Comparison of ENCODE assay signal across 22 mouse cellular contexts in genomic region chr1:119479641-119480040, GRCm38 (mm10). TPM values are rescaled to one million over a fixed set of nuclear protein-coding genes. Genes with fewer than 3 reads are reported as not detected.
DNase-seq lines count a peak whose midpoint lies in the region; ATAC-seq lines count a peak whose summit lies in the region.
"Had no signal": no experiment of that assay in that cellular context is flagged by ENCODE, and none has a peak within 500 bp of the region (broad histone marks: within the 10 kb centered on the region; RNA-seq: fewer than 3 reads in every experiment).

No protein-coding gene starts in this region.

- DNase-seq in adrenal gland, adult 2 months: peak; percentile 49
- DNase-seq in adrenal gland, postnatal 4 days (ENCODE audit: low spot score in 2 of 2): no peak
- peak; percentile 38 for DNase-seq in adrenal gland, postnatal 14 days
- DNase-seq in adrenal gland, postnatal 10 days: no peak
- DNase-seq in midbrain, embryonic 11.5 days (ENCODE audit: low spot score, missing footprints): peak; percentile 12
- DNase-seq: B cell, adult 2 months; cerebellum, adult 11-12 months; cerebellum, adult 2 months; cerebellum, adult 9-10 months; cerebellum, postnatal 10 days; cerebellum, postnatal 25 days; forebrain, postnatal 0 days had no signal

- no peak overlapping the region for H3K4me2 ChIP-seq in midbrain, embryonic 11.5 days
- H3K4me2 ChIP-seq in midbrain, embryonic 15.5 days: no peak overlapping the region
- H3K4me2 ChIP-seq: embryonic facial prominence, embryonic 12.5 days; forebrain, embryonic 13.5 days; forebrain, embryonic 15.5 days had no signal

- no peak for ATAC-seq in midbrain, embryonic 11.5 days (ENCODE audit: low FRiP score)
- no peak for ATAC-seq in midbrain, embryonic 15.5 days (replicated peaks)
- ATAC-seq: activated CD4-positive, CD25-positive, alpha-beta regulatory T cell, adult 4 months; CD4-positive, CD25-positive, alpha-beta regulatory T cell, adult 4 months; forebrain, embryonic 13.5 days; forebrain, embryonic 15.5 days; Patski had no signal

- H3K36me3 ChIP-seq in midbrain, embryonic 11.5 days (ENCODE audit: control insufficient read depth, insufficient read depth, low read length): no peaks in the 10 kb centered on the region
- H3K36me3 ChIP-seq in midbrain, embryonic 15.5 days (replicated peaks): peaks cover 6% of the 10 kb centered on the region; the same call in 1 of the 2 replicates
- H3K36me3 ChIP-seq: forebrain, embryonic 15.5 days had no signal

- no peak overlapping the region for H3K4me3 ChIP-seq in midbrain, embryonic 11.5 days (ENCODE audit: low read depth, low read length)
- no peak overlapping the region for H3K4me3 ChIP-seq in midbrain, embryonic 15.5 days
- H3K4me3 ChIP-seq: embryonic facial prominence, embryonic 10.5 days; embryonic facial prominence, embryonic 12.5 days; forebrain, embryonic 13.5 days; forebrain, embryonic 15.5 days had no signal

- no peaks in the 10 kb centered on the region for H3K4me1 ChIP-seq in midbrain, embryonic 11.5 days (ENCODE audit: control insufficient read depth, insufficient read depth, low read length)
- H3K4me1 ChIP-seq in midbrain, embryonic 15.5 days: no peaks in the 10 kb centered on the region
- H3K4me1 ChIP-seq: embryonic facial prominence, embryonic 12.5 days; forebrain, embryonic 13.5 days; forebrain, embryonic 15.5 days had no signal

- WGBS in midbrain, embryonic 11.5 days: 84% methylated on average over 4 of the region's 4 CpGs
- 82% methylated on average over 4 of the region's 4 CpGs for WGBS in midbrain, embryonic 15.5 days

- no peak overlapping the region for H3K27ac ChIP-seq in midbrain, embryonic 11.5 days (ENCODE audit: low read depth, low read length)
- no peak overlapping the region for H3K27ac ChIP-seq in midbrain, embryonic 15.5 days
- H3K27ac ChIP-seq: embryonic facial prominence, embryonic 10.5 days; embryonic facial prominence, embryonic 12.5 days; forebrain, embryonic 13.5 days; forebrain, embryonic 15.5 days had no signal

- no peaks in the 10 kb centered on the region for H3K9me3 ChIP-seq in midbrain, embryonic 11.5 days (ENCODE audit: control insufficient read depth, low read length)
- no peaks in the 10 kb centered on the region for H3K9me3 ChIP-seq in midbrain, embryonic 15.5 days
- H3K9me3 ChIP-seq: embryonic facial prominence, embryonic 10.5 days; embryonic facial prominence, embryonic 12.5 days; forebrain, embryonic 13.5 days; forebrain, embryonic 15.5 days; G1E had no signal

- H3K27me3 ChIP-seq in midbrain, embryonic 11.5 days (ENCODE audit: control insufficient read depth, insufficient read depth, low read length): no peaks in the 10 kb centered on the region
- no peaks in the 10 kb centered on the region for H3K27me3 ChIP-seq in midbrain, embryonic 15.5 days (replicated peaks)
- H3K27me3 ChIP-seq: CH12.LX; embryonic facial prominence, embryonic 12.5 days; forebrain, embryonic 13.5 days; forebrain, embryonic 15.5 days; Patski had no signal

- H3K9ac ChIP-seq in midbrain, embryonic 11.5 days (ENCODE audit: low read length): no peak overlapping the region
- no peak overlapping the region for H3K9ac ChIP-seq in midbrain, embryonic 15.5 days
- H3K9ac ChIP-seq: embryonic facial prominence, embryonic 12.5 days; forebrain, embryonic 13.5 days; forebrain, embryonic 15.5 days; forebrain, postnatal 0 days had no signal

RNA-seq across cellular contexts. Expression of gene Ralb, which starts 25.0 kb away (rescaled TPM):
- 10 to 100 TPM; 60.0 to 60.4 TPM for total RNA-seq in adrenal gland, adult 2 months (2021)
- 40.7 and 46.7 TPM in 2 replicates for polyA plus RNA-seq in adrenal gland, adult 2 months (2012; rRNA removed)
- total RNA-seq in adrenal gland, postnatal 4 days (2021): 10 to 100 TPM; 69.3 to 76.0 TPM
- 58.1 and 60.8 TPM in 2 replicates for total RNA-seq in adrenal gland, postnatal 14 days (2021)
- 10 to 100 TPM; 61.2 to 65.9 TPM for total RNA-seq in adrenal gland, postnatal 10 days (2021)
- 73.7 and 75.2 TPM in 2 replicates for polyA plus RNA-seq in midbrain, embryonic 11.5 days (2014; fragmentation: Nextera tagmentation; extraction: Ambion mirVana)
- 60.2 and 62.1 TPM in 2 replicates for polyA plus RNA-seq in midbrain, embryonic 15.5 days (2015; fragmentation: Nextera tagmentation; extraction: Ambion mirVana)

RNA-seq across cellular contexts. Expression of gene Tmem185b, which starts 46.3 kb away (rescaled TPM):
- 10 to 100 TPM; 18.3 to 26.8 TPM for total RNA-seq in adrenal gland, adult 2 months (2021)
- 45.4 and 56.5 TPM in 2 replicates for polyA plus RNA-seq in adrenal gland, adult 2 months (2012; rRNA removed)
- 10 to 100 TPM; 20.3 to 21.3 TPM for total RNA-seq in adrenal gland, postnatal 4 days (2021)
- 19.6 and 20.8 TPM in 2 replicates for total RNA-seq in adrenal gland, postnatal 14 days (2021)
- 10 to 100 TPM; 17.1 to 19.7 TPM for total RNA-seq in adrenal gland, postnatal 10 days (2021)
- 22.2 and 23.6 TPM in 2 replicates for polyA plus RNA-seq in midbrain, embryonic 11.5 days (2014; fragmentation: Nextera tagmentation; extraction: Ambion mirVana)
- 18.2 and 18.7 TPM in 2 replicates for polyA plus RNA-seq in midbrain, embryonic 15.5 days (2015; fragmentation: Nextera tagmentation; extraction: Ambion mirVana)

RNA-seq across cellular contexts. Expression of gene Inhbb, which starts 57.6 kb away (rescaled TPM):
- total RNA-seq in adrenal gland, adult 2 months (2021): 1 to 10 TPM; 1.9 to 3.1 TPM
- 6.2 and 6.5 TPM in 2 replicates for polyA plus RNA-seq in adrenal gland, adult 2 months (2012; rRNA removed)
- 1 to 10 TPM; 4.2 to 5.0 TPM for total RNA-seq in adrenal gland, postnatal 4 days (2021)
- 2.1 and 2.2 TPM in 2 replicates for total RNA-seq in adrenal gland, postnatal 14 days (2021)
- total RNA-seq in adrenal gland, postnatal 10 days (2021): 1 to 10 TPM; 5.5 to 7.7 TPM
- 0.37 and 0.51 TPM in 2 replicates for polyA plus RNA-seq in midbrain, embryonic 11.5 days (2014; fragmentation: Nextera tagmentation; extraction: Ambion mirVana)
- 2.4 and 2.5 TPM in 2 replicates for polyA plus RNA-seq in midbrain, embryonic 15.5 days (2015; fragmentation: Nextera tagmentation; extraction: Ambion mirVana)
- total RNA-seq: CH12.LX had no signal
- polyA plus RNA-seq: activated CD4-positive, CD25-positive, alpha-beta regulatory T cell, adult 4 months; CD4-positive, CD25-positive, alpha-beta regulatory T cell, adult 4 months; G1E had no signal

Comparison
In these comparisons a context has a peak if more than half of its experiments do, and no peak if none do; other contexts are left out.
1. DNase-seq: peak in adrenal gland, adult 2 months (single experiment), adrenal gland, postnatal 14 days (single experiment) and midbrain, embryonic 11.5 days (single experiment); none in adrenal gland, postnatal 4 days (0 of 2) and adrenal gland, postnatal 10 days (single experiment).